Mouse (Mus musculus) CH12.LX (cell line): Measurements from ENCODE around the gene Avpi1.

Source experiments
- CTCF ChIP-seq, 2 experiments: IDR thresholded peaks in 1 of 2; conservative IDR thresholded peaks in 1 of 2; 2 replicates each; pipeline ENCODE4 v1.5.1; 2011 to 2012; ENCODE audit warnings: low read depth in 2 of 2, low read length in 2 of 2, improper control_type of control experiment in 1 of 2, inconsistent platforms in 1 of 2, mild to moderate bottlenecking in 1 of 2, moderate library complexity in 1 of 2
- MAFK ChIP-seq: IDR thresholded peaks from 2 replicates; pipeline ENCODE4 v1.6.1; 2011; ENCODE audit warnings: low read length, improper control_type of control experiment; ENCODE audit not compliant: insufficient replicate concordance
- MAX ChIP-seq: IDR thresholded peaks from 2 replicates; pipeline ENCODE4 v1.6.1; 2011; ENCODE audit warnings: low read length, improper control_type of control experiment
- MXI1 ChIP-seq: IDR thresholded peaks from 2 replicates; pipeline ENCODE4 v1.6.1; 2011; ENCODE audit warnings: mild to moderate bottlenecking, low read depth, low read length, improper control_type of control experiment
- POLR2A ChIP-seq: IDR thresholded peaks from 2 replicates; pipeline ENCODE4 v1.6.1; 2011; ENCODE audit warnings: low read depth, mild to moderate bottlenecking, improper control_type of control experiment, low read length
- RAD21 ChIP-seq: IDR thresholded peaks from 2 replicates; pipeline ENCODE4 v1.6.1; 2011; ENCODE audit warnings: low read depth, mild to moderate bottlenecking, low read length, improper control_type of control experiment, moderate library complexity
- SMC3 ChIP-seq: IDR thresholded peaks from 2 replicates; pipeline ENCODE4 v1.6.1; 2011; ENCODE audit warnings: low read depth, low read length, improper control_type of control experiment
- ZC3H11A ChIP-seq: IDR thresholded peaks from 2 replicates; pipeline ENCODE4 v1.6.1; 2012; ENCODE audit warnings: low read depth, mild to moderate bottlenecking, inconsistent platforms, low read length, improper control_type of control experiment

GRCm38 (mm10) chr19:42086166-42086565 is 42.7 kb downstream of the Avpi1 start, which contains the start of gene Morn4:
- TF ChIP-seq MAX = no peak
- TF ChIP-seq POLR2A = no peak
- TF ChIP-seq MAFK = no peak
- TF ChIP-seq SMC3 = no peak
- TF ChIP-seq ZC3H11A = no peak
- no peak for TF ChIP-seq CTCF (conservative IDR thresholded peaks at IDR 0.05 in 1 of 2, IDR thresholded peaks at IDR 0.05 in 1 of 2; ENCODE audit: low read depth in 2 of 2, low read length in 2 of 2)
- no peak for TF ChIP-seq MXI1
- TF ChIP-seq RAD21 = no peak
